Mouse (Mus musculus): ENCODE results near the gene Sppl2b.

The Sppl2b gene

GRCm38 (mm10) chr10:80917336-80917778 is 62.3 kb downstream of the Sppl2b start:
- no peak for DNase-seq (ENCODE audit: low spot score in 2 of 2)

- DNase-seq (ENCODE audit: low spot score in 2 of 2): peak; percentile 51 to 83
These were observed 62.8 kb downstream of the Sppl2b start, which contains the start of gene Lmnb2 for GRCm38 (mm10) chr10:80917779-80918434. TSS of gene Lmnb2 (minus strand) at chr10:80918245.
